Mouse (Mus musculus) brain, adult 2 months (tissue): Measurements from ENCODE around the gene Pik3r4.
"Not testable (repeated sequence)": the region's sequence is repeated elsewhere in the genome, so short reads cannot be mapped to it uniquely, and the experiment has no call there.

Source experiments
- DNase-seq: peaks from one replicate; pipeline ENCODE4 v3.0.0; 2011; ENCODE audit warnings: low read depth, low spot score

Gene Pik3r4

DNA sequence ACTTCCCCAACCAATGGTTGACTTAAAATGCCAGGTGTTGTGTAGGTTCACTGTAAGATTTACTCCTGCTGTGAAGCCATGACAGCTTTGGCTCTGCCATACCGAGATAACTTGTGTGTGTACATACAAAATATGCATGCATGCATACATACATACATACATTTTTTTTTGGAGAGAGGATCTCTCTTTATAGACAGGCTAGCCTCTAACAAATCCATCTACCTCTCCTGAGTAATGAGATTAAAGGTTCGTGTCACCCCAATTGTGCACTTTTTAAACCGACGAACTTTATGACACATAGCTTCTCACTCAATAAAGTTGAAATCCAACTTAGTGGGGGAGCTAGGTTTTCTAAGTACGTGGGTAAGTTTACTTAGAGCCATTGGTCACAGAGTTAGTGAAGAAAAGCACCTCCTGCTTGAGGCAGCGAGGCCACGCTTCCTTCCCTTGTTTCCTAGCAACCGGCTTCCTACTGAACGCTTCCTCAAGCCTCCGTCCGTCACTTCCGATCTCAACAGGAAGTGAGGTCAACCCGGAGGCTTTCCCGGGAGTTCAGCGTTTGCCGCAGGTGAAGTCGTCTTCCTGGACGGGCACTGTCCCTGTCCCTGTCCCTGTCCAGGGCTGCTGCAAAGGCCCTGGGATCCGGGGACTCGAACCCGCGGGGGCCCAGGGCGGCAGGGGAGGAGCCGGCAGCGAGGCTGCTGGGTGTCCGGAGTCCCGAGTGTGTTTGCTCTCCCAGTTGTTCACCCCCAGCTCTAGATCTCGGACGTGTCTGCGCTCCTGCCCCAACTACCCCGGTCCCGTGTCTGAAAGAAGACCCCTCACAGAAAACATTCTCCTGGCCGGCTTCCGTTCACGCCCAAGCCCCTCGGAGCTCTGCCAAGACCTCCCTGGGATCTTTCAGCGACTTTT lies at the start of gene Pik3r4:
TSS of gene Pik3r4 (plus strand) at position 519 of the 912 bp plus-strand sequence.
- peak; percentile 97 for DNase-seq

DNA sequence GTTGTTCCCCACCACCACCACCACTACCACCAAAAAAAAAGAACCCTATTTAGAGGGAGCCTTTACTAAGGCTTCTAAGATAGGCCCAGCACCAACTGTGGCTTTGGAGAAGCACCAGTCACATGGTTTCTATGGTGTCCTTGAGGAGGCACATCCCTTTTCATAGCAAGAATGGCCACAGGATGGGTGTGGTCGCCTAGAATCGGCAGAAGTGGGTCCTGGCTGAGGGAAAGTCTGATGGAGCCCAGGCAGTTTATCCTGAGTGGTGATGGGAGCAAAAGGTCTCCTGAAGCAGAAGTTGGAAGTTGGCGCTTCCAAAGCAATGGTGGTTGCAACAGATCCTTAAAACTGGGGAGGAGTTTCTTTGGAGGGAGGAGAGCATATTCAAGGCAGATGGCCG lies 43.9 kb upstream of the Pik3r4 start:
- no peak for DNase-seq

DNA sequence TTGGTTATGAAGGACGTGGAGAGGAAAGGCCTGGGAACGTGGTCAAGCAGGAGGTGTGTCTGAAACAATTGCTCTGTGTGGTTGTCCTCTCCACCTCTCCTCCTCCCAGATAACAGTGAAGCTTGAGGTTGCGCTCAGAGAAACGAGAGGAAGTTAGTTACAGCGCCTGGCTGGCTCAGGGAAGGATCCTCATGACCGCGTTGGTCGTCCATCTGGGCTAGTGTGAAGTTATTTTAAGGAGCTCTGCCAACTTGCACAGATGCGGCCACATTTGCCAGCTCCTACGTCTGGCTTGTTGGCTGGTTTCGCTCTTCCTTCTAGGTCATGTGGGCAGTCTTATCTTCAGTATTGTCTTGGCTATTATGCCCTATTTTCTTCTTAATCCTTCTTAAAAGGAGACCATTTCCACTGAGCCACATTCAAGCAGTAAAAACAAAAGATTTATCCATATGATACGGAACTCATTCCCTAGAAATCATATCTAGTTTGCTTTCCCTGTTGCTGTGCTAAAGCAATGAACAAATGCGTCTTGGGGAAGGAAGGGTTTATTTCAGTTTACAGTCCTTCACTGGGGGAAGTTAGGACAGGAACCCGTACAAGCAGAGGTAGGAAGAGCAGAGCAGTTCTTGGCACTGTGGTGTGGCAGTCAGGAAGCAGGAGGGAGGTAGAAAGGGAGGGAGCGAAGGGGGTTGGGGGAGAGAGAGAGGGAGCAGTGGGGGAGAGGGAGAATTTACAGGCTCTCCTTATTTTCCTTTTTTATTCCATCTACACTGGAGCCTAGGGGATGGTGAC lies 30.6 kb upstream of the Pik3r4 start:
- DNase-seq: peak; percentile 87

DNA sequence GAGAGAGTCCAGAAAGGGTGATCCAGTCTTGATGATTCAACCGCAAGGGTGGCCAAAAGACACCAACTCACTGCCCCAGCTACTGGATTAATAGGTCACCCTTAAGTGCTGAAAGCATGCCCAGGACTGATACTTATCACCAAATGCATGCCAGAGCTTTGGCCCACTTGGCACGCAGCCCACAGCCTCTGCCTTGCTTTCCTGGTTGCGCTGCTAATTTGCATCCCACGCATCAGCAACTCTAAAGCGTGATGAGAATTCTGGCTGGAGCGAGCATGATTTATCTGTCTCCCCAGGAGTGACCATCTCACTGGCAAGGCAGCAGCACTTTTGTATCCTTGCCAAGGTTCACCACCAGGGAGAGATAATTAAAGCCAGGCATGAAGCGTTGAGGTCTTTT lies 29.9 kb upstream of the Pik3r4 start:
- peak; percentile 65 for DNase-seq

DNA sequence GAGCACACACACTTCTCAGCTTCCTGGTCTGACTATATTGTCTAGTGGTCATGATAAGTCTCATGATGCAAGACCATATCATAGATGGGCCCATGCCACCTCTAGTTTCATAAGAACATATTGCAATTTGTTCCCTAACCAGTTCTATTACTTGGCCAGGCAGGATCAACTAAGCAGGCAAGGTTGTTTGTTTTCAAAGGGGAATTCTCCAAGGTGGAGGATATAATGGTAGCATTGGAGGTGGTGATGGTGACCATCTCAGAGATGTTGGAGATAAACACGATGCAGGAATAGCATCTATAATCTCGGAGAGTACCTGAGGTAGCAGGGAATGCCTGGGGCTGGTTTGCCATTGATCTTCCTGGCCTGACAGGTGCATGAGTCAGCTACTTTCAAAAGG lies 26.8 kb upstream of the Pik3r4 start:
- no peak for DNase-seq

DNA sequence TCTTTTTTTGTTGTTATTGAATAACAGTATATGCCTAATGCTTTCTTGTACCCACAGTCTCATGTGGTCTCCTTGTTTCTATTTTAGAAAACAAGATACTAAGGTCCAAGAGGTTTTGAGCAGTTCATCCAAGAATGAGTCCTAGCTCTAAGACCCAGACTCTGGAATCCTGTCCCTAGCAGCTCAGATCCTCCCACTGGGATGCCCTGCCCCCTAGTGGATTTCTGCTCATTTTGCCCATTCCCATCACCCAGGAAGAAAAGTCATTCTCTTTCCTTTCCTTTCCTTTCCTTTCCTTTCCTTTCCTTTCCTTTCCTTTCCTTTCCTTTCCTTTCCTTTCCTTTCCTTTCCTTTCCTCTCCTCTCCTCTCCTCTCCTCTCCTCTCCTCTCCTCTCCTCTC lies 25.5 kb upstream of the Pik3r4 start:
- peak; percentile 81 for DNase-seq

DNA sequence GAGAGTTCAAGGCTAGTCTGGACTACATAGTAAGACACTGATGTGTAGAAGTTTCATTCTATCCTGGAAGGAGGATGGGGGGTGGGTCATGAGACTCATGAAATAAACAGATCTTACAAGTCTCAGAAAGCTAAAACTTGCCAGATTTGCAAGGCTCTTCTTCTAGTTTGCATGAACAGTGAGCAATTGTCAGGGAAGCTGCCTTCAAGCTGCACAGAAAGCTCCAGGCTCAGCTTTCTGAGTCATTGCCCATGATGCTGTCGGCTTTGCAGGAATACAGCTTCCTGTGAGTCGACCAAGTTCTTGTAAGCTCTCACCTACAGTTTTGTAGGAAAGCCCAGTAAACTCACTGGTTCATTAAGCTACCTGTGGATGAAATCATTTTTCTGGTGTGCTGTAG lies 8.8 kb upstream of the Pik3r4 start:
- peak; percentile 86 for DNase-seq

DNA sequence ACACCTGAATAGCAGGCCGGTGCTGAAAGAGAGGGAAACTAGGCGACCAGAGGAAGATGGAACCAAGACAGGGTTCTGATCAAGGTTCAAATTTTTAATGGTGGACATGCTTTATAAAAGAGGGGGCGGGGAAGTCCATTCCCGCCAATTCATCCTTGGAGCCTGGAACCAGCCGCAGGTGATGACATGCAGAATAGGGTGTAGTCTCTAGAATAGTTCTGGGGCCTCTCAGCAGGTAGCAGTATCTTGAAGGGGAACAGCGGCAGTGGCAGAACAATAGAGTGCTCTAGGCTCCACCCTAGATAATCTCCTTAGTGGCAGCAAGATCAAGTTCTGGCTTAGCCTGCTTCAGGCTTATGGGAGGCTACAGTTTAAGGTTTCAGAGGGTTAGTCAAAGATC lies 1.4 kb upstream of the Pik3r4 start:
- not testable (repeated sequence) for DNase-seq

DNA sequence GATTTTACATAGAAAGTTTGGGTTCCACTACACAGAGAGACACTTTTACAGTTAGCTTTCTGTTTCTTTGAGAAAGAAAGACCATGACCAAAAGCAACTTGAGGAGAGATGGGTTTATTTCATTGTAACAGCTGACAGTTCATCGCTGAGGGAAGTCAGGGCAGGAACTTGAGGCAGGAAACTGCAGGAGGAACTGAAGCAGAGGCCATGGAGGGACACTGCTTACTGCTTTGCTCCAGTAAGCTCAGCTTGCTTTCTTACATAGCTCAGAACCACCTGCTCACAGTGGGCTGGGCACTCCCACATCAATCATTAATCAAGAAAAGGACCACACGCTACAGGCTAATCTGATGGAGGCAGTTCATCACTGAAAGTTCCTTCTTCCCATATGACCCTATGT lies 13.4 kb downstream of the Pik3r4 start:
- DNase-seq: no peak

DNA sequence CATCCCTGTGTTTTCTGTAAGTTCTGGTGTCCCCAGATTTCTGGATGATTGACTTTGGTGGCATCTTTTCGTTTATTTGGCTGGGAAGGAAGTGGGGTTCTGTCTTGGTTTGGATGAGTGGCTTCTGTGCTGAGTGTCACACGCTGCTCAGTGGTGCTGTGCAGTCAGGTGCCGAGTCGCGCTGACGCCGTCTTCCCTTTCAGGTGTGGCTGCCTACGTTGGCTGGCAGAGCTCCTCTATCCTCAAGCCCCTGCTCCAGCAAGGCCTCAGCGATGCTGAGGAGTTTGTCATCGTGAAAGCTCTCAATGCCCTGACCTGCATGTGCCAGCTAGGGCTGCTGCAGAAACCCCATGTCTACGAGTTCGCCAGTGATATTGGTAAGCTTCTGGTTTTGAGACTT lies 15.4 kb downstream of the Pik3r4 start:
- DNase-seq: no peak

DNA sequence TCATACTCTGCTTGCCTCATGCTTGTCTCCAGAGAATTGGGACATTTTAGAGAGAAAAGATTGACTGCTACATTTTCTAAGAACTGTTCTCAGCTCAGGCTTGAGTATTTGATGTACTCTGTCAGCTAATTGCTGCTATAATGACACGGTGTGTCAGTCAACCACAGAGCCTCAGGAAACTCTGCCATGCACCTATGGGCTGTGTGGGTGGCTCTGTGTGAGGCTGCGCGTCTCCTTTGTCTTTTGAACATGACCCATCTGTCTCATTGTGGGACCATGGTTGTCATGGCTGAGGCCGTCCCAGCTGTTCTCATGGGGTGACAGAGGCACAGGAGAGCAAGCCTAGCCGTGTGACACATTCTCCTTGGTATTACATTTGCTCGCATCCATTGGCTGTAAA lies 17.1 kb downstream of the Pik3r4 start:
- peak; percentile 49 for DNase-seq

DNA sequence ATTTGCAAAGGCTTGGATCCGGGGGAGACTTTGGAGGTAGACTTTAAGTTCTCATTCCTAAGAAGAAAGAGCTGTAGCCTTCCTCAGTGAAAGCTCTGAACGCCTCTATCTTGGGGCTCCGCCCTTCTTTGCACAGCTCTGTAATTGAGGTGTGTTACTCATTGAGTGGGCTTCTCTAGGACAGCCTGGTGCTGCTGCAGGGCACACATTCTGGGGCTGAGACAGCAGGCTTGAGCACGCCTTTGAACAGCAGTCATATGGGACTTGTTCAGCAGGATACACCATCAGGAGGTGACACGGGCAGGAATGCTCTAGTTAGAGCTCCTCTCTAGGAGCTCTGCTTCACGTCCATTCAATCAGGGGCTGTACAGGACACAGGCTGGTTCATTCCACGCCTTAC lies 22.5 kb downstream of the Pik3r4 start:
- DNase-seq: peak; percentile 24

DNA sequence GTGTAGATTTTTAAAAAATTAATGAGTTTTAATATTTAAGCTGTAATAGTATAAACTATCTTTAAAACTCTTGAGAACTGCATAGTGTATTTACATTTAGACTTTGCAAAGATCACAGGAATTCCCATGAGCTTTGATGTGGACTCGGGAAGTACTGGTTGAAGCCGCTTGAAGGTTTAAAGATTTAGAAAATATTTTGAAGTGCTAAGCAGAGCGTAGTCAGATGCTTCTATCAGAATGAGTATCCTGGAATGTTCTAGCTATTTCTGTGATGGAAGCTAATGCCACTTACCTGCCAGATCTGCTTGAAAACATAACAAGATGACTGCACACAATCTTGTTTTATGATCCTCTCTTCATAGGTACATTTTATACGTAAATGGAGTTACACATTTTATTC lies 28.1 kb downstream of the Pik3r4 start:
- DNase-seq: no peak

DNA sequence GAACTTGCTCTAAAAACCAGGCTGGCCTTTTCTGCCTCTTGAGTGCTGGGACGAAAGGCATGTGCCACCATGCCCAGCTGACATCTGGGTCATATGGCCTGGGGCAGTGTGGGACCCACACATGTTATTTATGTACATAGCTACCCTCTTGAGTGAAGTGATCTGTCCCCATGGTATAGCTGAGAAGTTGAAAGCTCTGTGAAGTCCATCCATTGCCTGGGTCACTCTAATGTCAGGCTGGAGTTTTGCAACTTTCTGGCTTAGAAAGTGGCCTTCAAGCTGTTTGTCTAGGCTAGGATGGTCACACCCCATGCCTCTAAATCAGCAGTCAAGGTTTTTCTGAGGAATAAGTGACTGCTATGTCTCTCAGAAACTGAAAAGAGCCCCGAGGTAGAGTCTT lies 29.3 kb downstream of the Pik3r4 start:
- DNase-seq: no peak

DNA sequence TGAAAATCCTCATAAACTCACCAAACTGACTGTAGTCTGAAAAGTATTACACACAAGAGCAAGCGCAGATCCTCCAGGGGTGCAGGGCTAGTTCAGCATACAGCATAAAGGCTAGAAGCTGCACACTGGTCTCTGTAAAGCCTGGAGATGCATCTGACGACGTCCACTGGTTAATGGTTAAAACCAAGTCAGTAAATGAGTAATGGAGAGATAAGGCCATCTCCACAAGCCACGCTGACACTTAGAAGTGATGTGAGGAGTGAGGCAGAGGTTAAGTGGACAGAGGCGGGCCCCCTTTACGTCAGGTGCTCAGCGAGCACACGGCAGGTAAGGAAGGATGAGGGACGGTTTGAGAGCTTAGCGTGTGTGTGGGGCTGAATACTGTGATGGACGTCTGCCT lies 33.2 kb downstream of the Pik3r4 start:
- no peak for DNase-seq

DNA sequence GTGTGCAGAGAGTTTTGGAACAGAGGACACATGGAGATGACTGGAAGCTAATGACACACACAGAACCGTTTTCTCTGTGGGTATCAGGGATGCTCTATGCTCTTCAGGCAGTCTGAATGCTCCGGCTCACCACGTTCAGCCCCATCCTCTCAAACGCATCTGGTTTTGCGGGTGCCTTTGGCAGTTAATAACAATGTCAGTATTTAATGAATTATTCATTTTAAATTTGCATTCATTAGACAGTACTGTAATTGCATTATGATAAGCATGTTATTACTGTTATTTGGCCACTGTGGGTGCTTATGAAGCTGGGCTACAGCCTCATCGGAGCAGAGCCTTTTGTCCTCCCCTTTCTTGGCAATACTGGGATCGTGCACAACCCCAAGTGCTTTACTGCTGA lies 38.6 kb downstream of the Pik3r4 start:
- DNase-seq: no peak

DNA sequence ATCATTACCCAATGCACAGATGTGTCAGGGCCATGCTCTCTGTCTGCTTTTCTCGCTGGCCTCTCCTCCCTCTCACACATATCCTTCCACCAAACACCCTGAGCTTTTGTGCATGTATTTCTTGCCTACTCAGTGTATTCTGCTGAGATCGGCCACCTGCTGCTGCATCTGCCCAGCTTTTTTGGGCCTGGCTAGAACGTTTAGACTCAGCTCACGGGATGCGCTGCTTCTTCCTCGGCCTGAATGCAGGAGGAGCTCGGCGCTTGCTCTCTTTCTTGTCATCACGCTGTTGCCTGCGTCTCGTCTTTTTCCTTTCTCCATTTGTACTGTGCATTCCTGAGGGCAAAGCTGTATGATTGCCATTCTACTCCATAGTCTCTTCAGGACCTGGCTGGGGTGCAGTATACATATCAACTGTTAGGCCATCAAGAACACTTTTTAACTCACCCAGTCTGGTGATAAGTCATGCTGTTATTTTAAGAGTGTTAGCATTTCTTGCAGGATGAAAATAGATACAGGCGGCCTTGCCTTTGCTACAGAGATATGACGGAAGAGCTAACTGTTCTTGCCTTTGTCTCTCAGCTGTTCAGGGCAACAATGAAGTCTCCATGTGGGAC lies 41.9 kb downstream of the Pik3r4 start:
- DNase-seq: peak; percentile 86

DNA sequence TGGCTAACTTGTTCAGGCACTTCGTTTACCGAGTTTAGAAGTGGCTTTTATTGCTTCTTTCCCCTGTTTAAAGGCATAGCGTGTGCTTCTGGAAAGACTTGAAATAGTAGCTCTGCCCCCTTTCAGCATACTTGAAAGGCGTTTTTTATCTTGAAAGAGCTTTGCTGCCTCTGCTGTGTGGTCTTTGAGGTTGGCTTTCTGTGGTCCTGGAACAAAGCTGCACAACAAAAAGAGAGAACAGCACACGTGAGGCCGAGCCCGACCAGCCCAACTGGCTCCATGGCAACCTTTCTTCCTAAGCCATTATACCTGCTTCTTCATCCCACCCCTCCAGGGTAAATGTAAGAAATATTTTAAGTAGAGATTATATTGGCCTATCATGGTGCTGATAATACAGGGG lies 46.7 kb downstream of the Pik3r4 start:
- DNase-seq: no peak

DNA sequence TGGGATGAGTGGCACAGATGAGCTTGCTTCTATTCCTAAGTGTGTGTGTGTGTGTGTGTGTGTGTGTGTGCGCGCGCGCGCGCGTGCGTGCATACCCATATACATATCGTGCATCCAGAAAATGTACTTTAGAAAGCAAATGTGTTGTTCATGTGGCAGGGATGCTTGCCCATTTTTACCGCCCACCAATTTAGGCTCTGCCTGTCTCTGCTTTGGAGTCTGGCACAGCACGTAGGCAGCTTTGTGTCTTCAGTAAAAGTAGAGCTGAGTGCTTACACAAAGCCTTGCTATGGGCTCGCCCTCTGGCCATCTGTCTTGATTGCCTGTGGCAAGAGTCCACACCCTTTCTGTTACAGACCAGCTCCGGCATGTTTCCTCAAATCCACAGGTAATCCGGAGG lies 49.7 kb downstream of the Pik3r4 start:
- peak; percentile 93 for DNase-seq

DNA sequence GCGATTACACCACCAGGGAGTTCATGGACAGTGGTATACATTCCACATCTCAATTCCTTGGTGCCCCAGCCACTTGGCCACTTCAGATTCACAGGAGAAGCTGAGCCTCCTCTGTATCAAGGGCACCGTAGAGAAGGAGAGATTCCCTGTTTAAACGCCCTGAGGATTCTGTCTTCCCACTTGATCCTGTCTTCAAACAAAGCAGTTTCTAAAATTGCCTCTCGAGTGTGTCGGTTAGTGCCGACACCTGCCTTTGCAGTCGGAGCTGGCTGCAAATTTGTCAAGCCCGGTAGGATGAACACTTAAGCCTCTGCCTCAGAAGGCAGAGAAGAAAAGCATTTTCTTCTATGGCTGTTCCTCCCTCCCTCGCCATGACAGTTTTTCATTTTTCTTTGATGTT lies 50.3 kb downstream of the Pik3r4 start:
- DNase-seq: peak; percentile 80

DNA sequence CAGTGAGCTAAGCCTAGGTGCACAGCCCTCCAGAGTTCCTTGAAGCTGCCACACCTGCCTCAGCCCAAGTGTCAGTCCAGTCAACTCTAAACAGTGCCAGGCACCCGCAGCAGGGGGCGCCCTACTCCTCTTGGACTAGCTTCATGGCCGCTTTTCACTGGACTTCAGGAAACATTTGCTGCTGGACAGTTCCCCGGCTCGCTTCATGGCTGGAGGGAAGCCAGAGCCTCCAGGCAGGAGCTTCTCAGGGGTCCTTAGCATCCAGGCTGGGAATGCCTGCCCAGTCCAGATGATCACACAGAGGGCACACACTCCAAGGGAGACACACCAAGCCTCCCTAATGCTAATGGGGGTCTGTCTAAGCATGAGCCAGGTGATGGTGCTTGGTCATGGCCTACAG lies 51.1 kb downstream of the Pik3r4 start:
- DNase-seq: peak; percentile 56

DNA sequence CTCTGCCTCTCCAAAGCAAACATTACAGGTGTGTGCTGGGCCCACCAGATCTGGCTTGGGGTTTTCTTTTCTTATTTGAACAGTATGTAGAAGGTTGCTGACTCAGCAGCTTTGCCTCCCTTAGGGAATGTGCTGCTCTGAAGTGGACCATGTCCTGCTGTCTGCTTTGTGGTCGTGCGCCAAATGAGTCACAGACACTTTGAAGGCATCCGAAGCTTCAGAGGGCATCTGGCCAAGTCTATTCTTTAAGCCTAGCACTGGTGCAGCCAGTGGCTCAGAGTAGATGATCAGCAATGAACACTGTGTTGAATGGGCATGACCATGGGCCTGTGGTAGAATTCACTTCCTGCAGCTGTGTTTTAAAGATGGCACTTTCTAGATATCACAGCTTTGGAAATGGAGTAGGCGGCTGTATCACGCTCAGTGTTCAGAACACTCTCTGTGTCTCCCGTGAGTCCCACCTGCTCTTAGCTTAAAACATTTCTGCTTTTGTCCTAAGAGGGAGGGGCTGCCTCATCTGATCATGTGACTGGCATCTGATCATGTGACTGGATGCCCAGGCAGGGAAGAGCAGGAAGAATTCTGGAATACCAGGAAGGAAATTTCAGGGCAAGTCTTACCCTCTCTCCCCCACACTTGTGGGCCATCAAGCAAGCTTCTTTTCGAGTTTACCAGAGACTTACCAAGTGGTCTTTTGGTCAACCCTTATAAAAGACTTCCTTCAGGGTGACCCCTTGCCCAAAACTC lies 54.2 kb downstream of the Pik3r4 start:
- DNase-seq: peak; percentile 76
